Mouse (Mus musculus): Measurements from ENCODE around the gene Neurl1b. TPM values are rescaled to one million over a fixed set of nuclear protein-coding genes. Genes with fewer than 3 reads are reported as not detected.

The Neurl1b gene
- polyA plus RNA-seq, 1 experiment from 2014 or later: 0.85 TPM

DNA sequence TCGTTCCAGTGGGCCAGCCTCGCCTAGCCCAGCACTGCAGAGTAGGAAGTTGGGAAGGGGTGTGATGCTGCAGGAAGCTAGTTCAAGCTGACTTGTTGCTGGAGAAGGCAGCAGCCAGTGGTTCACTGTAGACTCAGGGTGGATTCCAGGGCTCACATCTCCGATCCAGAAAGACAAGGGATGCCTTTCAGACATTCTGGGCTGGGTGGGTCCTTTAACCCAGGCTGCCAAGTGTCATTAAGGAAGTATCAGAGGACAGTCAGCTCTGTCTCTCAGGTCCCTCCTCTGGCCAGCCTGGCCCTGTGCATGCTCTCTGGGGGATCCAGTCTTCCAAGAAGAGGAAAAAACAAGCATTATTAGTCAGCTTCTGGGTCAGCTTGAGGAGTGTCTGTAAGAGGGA is 26.5 kb upstream of the Neurl1b start:
- Histone ChIP-seq H3K27me3 (replicated peaks; ENCODE audit: control insufficient read depth, insufficient read depth, low read length) (no peaks in the 10 kb centered on the region), H3K9me3 (ENCODE audit: control insufficient read depth, low read length) (no peaks in the 10 kb centered on the region), H3K4me1 (ENCODE audit: control insufficient read depth, insufficient read depth, low read length) (no peaks in the 10 kb centered on the region; the same call in 1 of the 2 replicates), H3K27ac (replicated peaks; ENCODE audit: low read depth, low read length) (no peak overlapping the region), H3K4me2 (ENCODE audit: low read depth, low read length) (no peak overlapping the region), H3K4me3 (ENCODE audit: low read depth, low read length) (no peak overlapping the region), H3K9ac (ENCODE audit: low read depth, low read length) (no peak overlapping the region), H3K36me3 (ENCODE audit: control insufficient read depth, insufficient read depth, low read length) (no peaks in the 10 kb centered on the region)
- no peak for DNase-seq (ENCODE audit: low spot score)
- 46% methylated on average over 3 of the region's 3 CpGs for WGBS
- ATAC-seq (ENCODE audit: low read depth): no peak

DNA sequence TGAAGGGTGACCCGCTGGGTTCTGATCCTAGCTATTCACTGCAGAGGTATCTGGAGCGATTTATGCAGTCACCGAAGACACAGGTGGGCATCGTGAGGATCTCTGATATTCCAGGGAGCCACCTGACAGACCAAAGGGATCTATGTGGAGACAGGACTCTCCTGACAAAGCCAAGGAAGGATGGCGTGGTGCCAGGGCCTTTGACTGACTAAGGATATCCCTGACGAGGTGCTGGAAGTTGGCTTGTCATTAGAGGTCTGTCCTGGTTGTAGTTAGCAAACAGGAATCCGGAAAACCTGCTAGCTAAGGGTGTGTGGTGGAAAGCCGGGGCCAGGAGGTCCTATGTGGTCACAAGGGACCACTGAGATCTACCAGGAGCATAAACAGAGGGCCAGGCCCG is 25.4 kb upstream of the Neurl1b start:
- no peaks in the 10 kb centered on the region for H3K27me3 ChIP-seq (replicated peaks; ENCODE audit: control insufficient read depth, insufficient read depth, low read length)
- H3K27ac ChIP-seq (replicated peaks; ENCODE audit: low read depth, low read length): no peak overlapping the region
- H3K4me3 ChIP-seq (ENCODE audit: low read depth, low read length): no peak overlapping the region
- peaks cover 2% of the 10 kb centered on the region; the same call in 1 of the 2 replicates for H3K9me3 ChIP-seq (ENCODE audit: control insufficient read depth, low read length)
- no peak overlapping the region for H3K4me2 ChIP-seq (ENCODE audit: low read depth, low read length)
- no peak for DNase-seq (ENCODE audit: low spot score)
- ATAC-seq (ENCODE audit: low read depth): no peak
- H3K36me3 ChIP-seq (ENCODE audit: control insufficient read depth, insufficient read depth, low read length): no peaks in the 10 kb centered on the region
- no peak overlapping the region for H3K9ac ChIP-seq (ENCODE audit: low read depth, low read length)
- H3K4me1 ChIP-seq (ENCODE audit: control insufficient read depth, insufficient read depth, low read length): no peaks in the 10 kb centered on the region; the same call in 1 of the 2 replicates
- 84% methylated on average over 9 of the region's 9 CpGs for WGBS

DNA sequence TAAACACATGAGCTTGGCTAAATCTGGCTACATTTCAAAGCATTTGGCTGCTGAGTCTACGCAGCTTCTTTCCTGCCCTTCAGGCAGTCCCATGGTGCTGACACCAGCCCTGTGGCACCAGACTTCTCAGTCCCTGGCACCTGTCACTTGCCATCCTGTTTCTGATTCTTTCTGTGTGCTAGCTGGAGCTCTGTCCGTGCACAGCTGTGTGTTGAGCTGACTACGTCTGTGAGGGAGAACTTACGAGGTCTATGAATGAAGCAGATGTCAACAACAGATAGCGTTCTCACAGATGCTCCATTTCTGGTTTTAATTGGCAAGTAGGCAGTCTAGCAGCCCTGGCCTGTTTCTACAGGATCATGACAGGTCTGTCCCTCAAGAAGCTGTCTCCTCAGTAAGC is 24.0 kb upstream of the Neurl1b start:
- no peak overlapping the region for H3K4me2 ChIP-seq (ENCODE audit: low read depth, low read length)
- no peak overlapping the region for H3K27ac ChIP-seq (replicated peaks; ENCODE audit: low read depth, low read length)
- ATAC-seq (ENCODE audit: low read depth): no peak
- H3K27me3 ChIP-seq (replicated peaks; ENCODE audit: control insufficient read depth, insufficient read depth, low read length): no peaks in the 10 kb centered on the region
- DNase-seq (ENCODE audit: low spot score): no peak
- no peak overlapping the region for H3K9ac ChIP-seq (ENCODE audit: low read depth, low read length)
- peaks cover 3% of the 10 kb centered on the region; the same call in 1 of the 2 replicates for H3K9me3 ChIP-seq (ENCODE audit: control insufficient read depth, low read length)
- no peak overlapping the region for H3K4me3 ChIP-seq (ENCODE audit: low read depth, low read length)
- no peaks in the 10 kb centered on the region; the same call in 1 of the 2 replicates for H3K4me1 ChIP-seq (ENCODE audit: control insufficient read depth, insufficient read depth, low read length)
- WGBS: 55% methylated on average over 5 of the region's 5 CpGs
- H3K36me3 ChIP-seq (ENCODE audit: control insufficient read depth, insufficient read depth, low read length): no peaks in the 10 kb centered on the region

DNA sequence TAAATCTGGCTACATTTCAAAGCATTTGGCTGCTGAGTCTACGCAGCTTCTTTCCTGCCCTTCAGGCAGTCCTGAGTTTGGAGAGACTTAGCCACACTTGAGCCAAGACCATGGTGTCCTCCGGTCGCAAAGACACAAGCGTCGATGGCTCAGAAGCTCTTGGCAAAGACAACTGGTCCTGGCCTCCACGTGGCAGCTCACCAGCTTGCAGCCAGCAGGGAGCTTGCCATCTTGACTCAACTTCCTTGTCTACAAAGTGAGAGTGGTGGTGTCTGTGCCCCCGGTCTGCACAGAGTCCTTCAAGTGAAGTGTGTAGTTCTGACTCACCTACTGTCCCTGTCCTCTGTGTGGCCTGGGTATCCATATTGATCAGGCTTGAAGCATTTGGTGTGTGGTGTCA is 22.3 kb upstream of the Neurl1b start:
- H3K9ac ChIP-seq (ENCODE audit: low read depth, low read length): no peak overlapping the region
- no peak for ATAC-seq (ENCODE audit: low read depth)
- H3K27me3 ChIP-seq (replicated peaks; ENCODE audit: control insufficient read depth, insufficient read depth, low read length): no peaks in the 10 kb centered on the region
- no peak overlapping the region for H3K27ac ChIP-seq (replicated peaks; ENCODE audit: low read depth, low read length)
- 82% methylated on average over 7 of the region's 7 CpGs for WGBS
- H3K4me3 ChIP-seq (ENCODE audit: low read depth, low read length): no peak overlapping the region
- H3K4me2 ChIP-seq (ENCODE audit: low read depth, low read length): no peak overlapping the region
- DNase-seq (ENCODE audit: low spot score): no peak
- no peaks in the 10 kb centered on the region; the same call in 1 of the 2 replicates for H3K4me1 ChIP-seq (ENCODE audit: control insufficient read depth, insufficient read depth, low read length)
- no peaks in the 10 kb centered on the region for H3K36me3 ChIP-seq (ENCODE audit: control insufficient read depth, insufficient read depth, low read length)
- H3K9me3 ChIP-seq (ENCODE audit: control insufficient read depth, low read length): peaks cover 3% of the 10 kb centered on the region; the same call in 1 of the 2 replicates

DNA sequence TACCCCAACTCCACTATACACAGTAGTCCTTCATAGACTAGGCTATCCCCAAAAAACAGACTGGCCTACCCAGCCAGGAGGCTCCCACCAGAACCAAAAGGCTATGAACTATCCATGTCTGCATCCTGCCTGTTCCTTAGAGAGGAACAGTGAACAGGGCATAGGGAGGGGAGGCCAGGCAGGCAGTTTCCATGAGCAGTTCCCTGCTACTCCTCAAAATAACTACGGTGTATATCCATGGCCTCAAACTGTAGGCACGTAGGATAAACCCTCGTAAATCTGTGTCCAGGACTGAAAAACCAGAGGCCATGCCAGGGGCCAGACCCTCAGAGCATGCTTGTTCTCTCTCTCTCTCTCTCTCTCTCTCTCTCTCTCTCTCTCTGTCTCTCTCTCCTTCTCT is 17.9 kb upstream of the Neurl1b start:
- Histone ChIP-seq H3K4me2 (ENCODE audit: low read depth, low read length) (no peak overlapping the region), H3K27ac (replicated peaks; ENCODE audit: low read depth, low read length) (no peak overlapping the region), H3K9me3 (ENCODE audit: control insufficient read depth, low read length) (peaks cover 3% of the 10 kb centered on the region; the same call in 1 of the 2 replicates), H3K36me3 (ENCODE audit: control insufficient read depth, insufficient read depth, low read length) (no peaks in the 10 kb centered on the region), H3K4me3 (ENCODE audit: low read depth, low read length) (no peak overlapping the region), H3K4me1 (ENCODE audit: control insufficient read depth, insufficient read depth, low read length) (no peaks in the 10 kb centered on the region), H3K27me3 (replicated peaks; ENCODE audit: control insufficient read depth, insufficient read depth, low read length) (no peaks in the 10 kb centered on the region), H3K9ac (ENCODE audit: low read depth, low read length) (no peak overlapping the region)
- DNase-seq (ENCODE audit: low spot score) (no peak), ATAC-seq (ENCODE audit: low read depth) (no peak)
- 76% methylated on average over 3 of the region's 3 CpGs for WGBS

DNA sequence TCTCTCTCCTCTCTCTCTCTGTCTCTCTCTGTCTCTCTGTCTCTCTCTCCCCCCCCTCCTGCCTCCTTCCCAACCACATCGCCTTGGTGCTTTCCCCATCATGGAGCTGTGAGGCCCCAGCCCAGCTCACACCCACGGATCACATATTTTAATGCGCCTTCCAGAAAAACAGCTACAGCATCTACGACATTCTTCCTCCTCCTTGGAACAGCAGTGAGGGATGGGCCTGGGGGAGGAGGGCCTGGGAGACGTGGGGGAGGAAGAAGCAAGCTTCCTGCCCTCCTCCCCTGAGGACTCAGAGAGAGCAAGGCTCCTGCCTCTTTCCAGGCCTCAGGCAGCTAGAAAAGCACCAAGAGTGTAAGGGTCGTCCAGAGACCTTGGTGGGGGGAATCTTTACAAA is 17.3 kb upstream of the Neurl1b start:
- ATAC-seq (ENCODE audit: low read depth) (no peak), DNase-seq (ENCODE audit: low spot score) (peak; percentile 35)
- no peak overlapping the region for H3K9ac ChIP-seq (ENCODE audit: low read depth, low read length)
- WGBS: 33% methylated on average over 6 of the region's 6 CpGs
- no peaks in the 10 kb centered on the region for H3K36me3 ChIP-seq (ENCODE audit: control insufficient read depth, insufficient read depth, low read length)
- no peak overlapping the region for H3K4me3 ChIP-seq (ENCODE audit: low read depth, low read length)
- peaks cover 3% of the 10 kb centered on the region; the same call in 1 of the 2 replicates for H3K9me3 ChIP-seq (ENCODE audit: control insufficient read depth, low read length)
- no peaks in the 10 kb centered on the region for H3K4me1 ChIP-seq (ENCODE audit: control insufficient read depth, insufficient read depth, low read length)
- H3K4me2 ChIP-seq (ENCODE audit: low read depth, low read length): no peak overlapping the region
- no peak overlapping the region for H3K27ac ChIP-seq (replicated peaks; ENCODE audit: low read depth, low read length)
- H3K27me3 ChIP-seq (replicated peaks; ENCODE audit: control insufficient read depth, insufficient read depth, low read length): no peaks in the 10 kb centered on the region

DNA sequence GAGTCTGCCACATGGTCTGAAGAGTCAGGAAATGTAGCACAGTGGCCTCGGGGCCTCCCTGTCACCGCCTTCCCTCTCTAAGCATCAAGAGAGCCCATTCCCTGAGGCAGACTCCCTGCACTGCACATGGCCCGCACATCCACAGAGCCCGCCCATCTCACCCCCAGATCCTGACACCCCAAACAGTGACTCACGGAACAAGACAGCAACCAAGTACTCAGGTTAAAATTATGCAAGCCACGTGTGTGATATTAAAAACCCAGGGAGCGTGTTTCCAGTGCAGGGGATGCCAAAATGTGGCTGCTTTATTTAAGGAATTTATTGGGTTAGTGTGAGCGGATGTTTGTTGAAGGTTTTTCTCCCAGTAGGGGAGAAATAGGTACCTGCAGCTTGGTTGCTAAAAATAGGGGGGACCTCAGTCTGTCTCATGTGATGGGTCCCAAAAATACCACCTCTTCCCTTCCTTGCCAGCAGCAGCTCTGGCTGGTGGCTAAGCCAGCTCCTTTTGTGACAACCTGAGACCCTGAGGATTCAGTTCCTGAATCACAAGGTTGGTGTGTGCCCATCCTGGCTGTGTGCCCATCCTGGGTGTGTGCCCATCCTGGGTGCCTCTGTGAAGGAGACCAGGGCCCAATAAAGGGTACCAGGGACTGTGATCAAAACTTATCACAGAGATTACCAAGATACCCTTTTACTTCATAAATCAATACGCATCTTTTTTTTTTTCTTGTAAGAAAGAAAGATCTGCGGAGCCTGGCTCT is 9.1 kb upstream of the Neurl1b start:
- H3K27ac ChIP-seq (replicated peaks; ENCODE audit: low read depth, low read length): no peak overlapping the region
- ATAC-seq (ENCODE audit: low read depth): no peak

DNA sequence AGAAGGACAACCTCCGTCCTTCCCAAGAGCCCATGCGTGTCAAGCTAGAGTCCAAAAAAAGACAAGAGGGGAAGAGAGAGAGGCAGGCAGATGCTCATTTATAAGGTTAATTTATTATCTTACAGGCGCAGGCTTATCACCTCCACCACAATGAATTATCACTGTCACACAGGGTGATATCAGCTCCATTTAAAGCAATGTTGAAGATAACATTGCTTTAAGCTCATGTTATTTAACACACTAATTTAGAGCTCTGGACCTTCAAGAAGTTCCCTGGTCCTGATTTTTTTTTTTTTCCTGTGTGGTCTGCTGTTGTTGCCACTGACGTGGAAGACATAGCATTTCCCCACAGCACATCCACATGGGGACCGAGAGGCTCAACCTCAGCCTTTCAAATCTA is 1.7 kb upstream of the Neurl1b start:
- no peaks in the 10 kb centered on the region for H3K9me3 ChIP-seq (ENCODE audit: control insufficient read depth, low read length)
- 83% methylated on average over 5 of the region's 5 CpGs for WGBS
- no peak for DNase-seq (ENCODE audit: low spot score)
- no peak overlapping the region for H3K9ac ChIP-seq (ENCODE audit: low read depth, low read length)
- no peaks in the 10 kb centered on the region for H3K4me1 ChIP-seq (ENCODE audit: control insufficient read depth, insufficient read depth, low read length)
- no peak overlapping the region for H3K27ac ChIP-seq (replicated peaks; ENCODE audit: low read depth, low read length)
- no peaks in the 10 kb centered on the region for H3K36me3 ChIP-seq (ENCODE audit: control insufficient read depth, insufficient read depth, low read length)
- no peak for ATAC-seq (ENCODE audit: low read depth)
- H3K4me2 ChIP-seq (ENCODE audit: low read depth, low read length): no peak overlapping the region
- no peak overlapping the region for H3K4me3 ChIP-seq (ENCODE audit: low read depth, low read length)
- H3K27me3 ChIP-seq (replicated peaks; ENCODE audit: control insufficient read depth, insufficient read depth, low read length): peaks cover 35% of the 10 kb centered on the region

More for the DNA sequence above, 9.1 kb upstream of the Neurl1b start:
- Histone ChIP-seq H3K36me3 (ENCODE audit: control insufficient read depth, insufficient read depth, low read length) (no peaks in the 10 kb centered on the region), H3K4me1 (ENCODE audit: control insufficient read depth, insufficient read depth, low read length) (no peaks in the 10 kb centered on the region), H3K9me3 (ENCODE audit: control insufficient read depth, low read length) (no peaks in the 10 kb centered on the region), H3K9ac (ENCODE audit: low read depth, low read length) (no peak overlapping the region), H3K4me3 (ENCODE audit: low read depth, low read length) (no peak overlapping the region), H3K27me3 (replicated peaks; ENCODE audit: control insufficient read depth, insufficient read depth, low read length) (no peaks in the 10 kb centered on the region), H3K4me2 (ENCODE audit: low read depth, low read length) (no peak overlapping the region)
- no peak for DNase-seq (ENCODE audit: low spot score)
- 64% methylated on average over 10 of the region's 10 CpGs for WGBS

DNA sequence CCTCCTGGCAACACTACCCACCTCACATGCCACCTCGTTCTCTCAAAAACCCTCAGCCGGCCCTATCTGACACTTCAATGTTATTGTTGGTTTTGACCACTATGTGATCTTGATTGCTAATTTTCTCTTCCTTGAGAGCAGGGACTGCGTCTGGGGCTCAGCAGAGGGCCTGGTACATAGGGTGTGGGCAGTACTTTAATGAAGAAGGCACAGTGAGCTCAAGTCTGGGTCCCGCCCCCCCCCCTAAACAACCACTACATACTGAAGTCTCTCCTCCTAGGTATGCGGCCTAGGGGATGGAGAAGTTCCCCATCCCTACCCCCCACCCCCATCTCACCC is 476 bp upstream of the Neurl1b start:
- peak overlapping the region; percentile 70 for H3K9ac ChIP-seq (ENCODE audit: low read depth, low read length)
- no peaks in the 10 kb centered on the region for H3K4me1 ChIP-seq (ENCODE audit: control insufficient read depth, insufficient read depth, low read length)
- peaks cover 35% of the 10 kb centered on the region for H3K27me3 ChIP-seq (replicated peaks; ENCODE audit: control insufficient read depth, insufficient read depth, low read length)
- no peaks in the 10 kb centered on the region for H3K9me3 ChIP-seq (ENCODE audit: control insufficient read depth, low read length)
- no peak for ATAC-seq (ENCODE audit: low read depth)
- WGBS: 24% methylated on average over 5 of the region's 5 CpGs
- peak overlapping the region; percentile 73 for H3K4me3 ChIP-seq (ENCODE audit: low read depth, low read length)
- DNase-seq (ENCODE audit: low spot score): no peak
- H3K36me3 ChIP-seq (ENCODE audit: control insufficient read depth, insufficient read depth, low read length): no peaks in the 10 kb centered on the region
- no peak overlapping the region for H3K27ac ChIP-seq (replicated peaks; ENCODE audit: low read depth, low read length)
- H3K4me2 ChIP-seq (ENCODE audit: low read depth, low read length): peak overlapping the region; percentile 88
